Mouse (Mus musculus): ENCODE measurements around the gene Serping1.
"Not testable (repeated sequence)": the region's sequence is repeated elsewhere in the genome, so short reads cannot be mapped to it uniquely, and the experiment has no call there.

Serping1 gene

GRCm38 (mm10) chr2:84736312-84737161 lies 38.7 kb downstream of the Serping1 start:
- DNase-seq, result no peak

GRCm38 (mm10) chr2:84735346-84735920 lies 39.8 kb downstream of the Serping1 start:
- DNase-seq, result no peak

- no peak for DNase-seq
Observed at GRCm38 (mm10) chr2:84734919-84735318, 40.3 kb downstream of the Serping1 start.

GRCm38 (mm10) chr2:84734351-84734864 lies 40.8 kb downstream of the Serping1 start:
- DNase-seq, result no peak

- peak; percentile 81 for DNase-seq
Observed at GRCm38 (mm10) chr2:84733579-84734300, 41.5 kb downstream of the Serping1 start, which contains the start of gene Ypel4. Ypel4 (plus strand) TSS chr2:84734058.

GRCm38 (mm10) chr2:84732394-84732793 lies 42.9 kb downstream of the Serping1 start:
- DNase-seq, result no peak

- DNase-seq, result no peak
Observed at GRCm38 (mm10) chr2:84731206-84731605, 44.0 kb downstream of the Serping1 start.

- DNase-seq, result not testable (repeated sequence)
Observed at GRCm38 (mm10) chr2:84728191-84728590, 47.1 kb downstream of the Serping1 start.

GRCm38 (mm10) chr2:84727172-84727858 lies 47.9 kb downstream of the Serping1 start, which contains the start of gene Clp1:
Clp1 (minus strand) TSS chr2:84727350.
- DNase-seq, result peak; percentile 93

- no peak for DNase-seq
Observed at GRCm38 (mm10) chr2:84726716-84727115, 48.5 kb downstream of the Serping1 start.

GRCm38 (mm10) chr2:84725770-84726169 lies 49.5 kb downstream of the Serping1 start:
- no peak for DNase-seq

- DNase-seq, result no peak
Observed at GRCm38 (mm10) chr2:84723856-84724255, 51.4 kb downstream of the Serping1 start.

- no peak for DNase-seq
Observed at GRCm38 (mm10) chr2:84721182-84721581, 54.1 kb downstream of the Serping1 start.

GRCm38 (mm10) chr2:84720718-84721117 lies 54.5 kb downstream of the Serping1 start:
- DNase-seq, result no peak

- no peak for DNase-seq
Observed at GRCm38 (mm10) chr2:84717357-84717756, 57.9 kb downstream of the Serping1 start.

- no peak for DNase-seq
Observed at GRCm38 (mm10) chr2:84716423-84717355, 58.6 kb downstream of the Serping1 start.

- DNase-seq, result peak; percentile 68
Observed at GRCm38 (mm10) chr2:84715562-84716361, 59.5 kb downstream of the Serping1 start.
